Mouse (Mus musculus): Measurements from ENCODE around the gene Tmem151a. TPM values are rescaled to one million over a fixed set of nuclear protein-coding genes. Genes with fewer than 3 reads are reported as not detected.
A peak's percentile ranks its signal among the peaks of the same experiment; 100 is the strongest.

Tmem151a gene
- polyA plus RNA-seq (2017; shearing (Covaris generic)) = not detected

GRCm38 (mm10) chr19:5085145-5085863, at the start of gene Tmem151a:
Tmem151a (minus strand) TSS chr19:5085531.
- ATAC-seq = no peak

- ATAC-seq = no peak
Observed at GRCm38 (mm10) chr19:5131237-5131636, 45.9 kb upstream of the Tmem151a start.

- ATAC-seq = no peak
Observed at GRCm38 (mm10) chr19:5129770-5130169, 44.4 kb upstream of the Tmem151a start.

GRCm38 (mm10) chr19:5124055-5124614, 38.8 kb upstream of the Tmem151a start:
- no peak for ATAC-seq

- ATAC-seq = no peak
Observed at GRCm38 (mm10) chr19:5123241-5123640, 37.9 kb upstream of the Tmem151a start.

- no peak for ATAC-seq
Observed at GRCm38 (mm10) chr19:5122492-5122891, 37.2 kb upstream of the Tmem151a start.

GRCm38 (mm10) chr19:5118384-5118698, 33.0 kb upstream of the Tmem151a start, which contains the start of gene Klc2:
Klc2 (minus strand) TSS chr19:5118560.
- peak; percentile 13 for ATAC-seq

- ATAC-seq = peak; percentile 86
Observed at GRCm38 (mm10) chr19:5117494-5118383, 32.4 kb upstream of the Tmem151a start.

- ATAC-seq = no peak
Observed at GRCm38 (mm10) chr19:5113783-5114182, 28.5 kb upstream of the Tmem151a start.

GRCm38 (mm10) chr19:5109659-5110453, 24.5 kb upstream of the Tmem151a start:
- no peak for ATAC-seq

GRCm38 (mm10) chr19:5108702-5109101, 23.4 kb upstream of the Tmem151a start:
- no peak for ATAC-seq

- ATAC-seq = no peak
Observed at GRCm38 (mm10) chr19:5108271-5108575, 22.9 kb upstream of the Tmem151a start.

- ATAC-seq = no peak
Observed at GRCm38 (mm10) chr19:5107556-5108270, 22.4 kb upstream of the Tmem151a start.

GRCm38 (mm10) chr19:5106731-5107191, 21.4 kb upstream of the Tmem151a start, which contains the start of gene Rab1b:
Rab1b (minus strand) TSS chr19:5107072.
- ATAC-seq = peak; percentile 98

- ATAC-seq = no peak
Observed at GRCm38 (mm10) chr19:5106074-5106473, 20.7 kb upstream of the Tmem151a start.

GRCm38 (mm10) chr19:5098363-5099143, 13.2 kb upstream of the Tmem151a start, which contains the start of gene Cnih2:
Cnih2 (minus strand) TSS chr19:5098521.
- no peak for ATAC-seq

GRCm38 (mm10) chr19:5097521-5098362, 12.4 kb upstream of the Tmem151a start:
- no peak for ATAC-seq

GRCm38 (mm10) chr19:5095887-5096474, 10.7 kb upstream of the Tmem151a start:
- no peak for ATAC-seq

- ATAC-seq = no peak
Observed at GRCm38 (mm10) chr19:5094746-5095417, 9.6 kb upstream of the Tmem151a start.
